Mouse (Mus musculus) intestine, postnatal 0 days (tissue): ENCODE data around the gene Entpd1. TPM values are rescaled to one million over a fixed set of nuclear protein-coding genes. Genes with fewer than 3 reads are reported as not detected.

Source experiments
- ATAC-seq: fragments of 200-750 bp; cut with Nextera tagmentation; 2 replicates; pipeline ENCODE4 v1.8.0; 2017; ENCODE audit warnings: mild to moderate bottlenecking, moderate TSS enrichment, moderate library complexity
- H3K27ac ChIP-seq: fragments of 300-500 bp; sonication (generic); 2 replicates; pipeline ENCODE4 v1.5.1; 2014; ENCODE audit warnings: mild to moderate bottlenecking, low read depth, low read length, moderate library complexity
- H3K27me3 ChIP-seq: fragments of 300-500 bp; sonication (generic); replicated peaks from 2 replicates; pipeline ENCODE4 v1.6.1; 2014; ENCODE audit warnings: low read length, mixed read lengths; ENCODE audit not compliant: control insufficient read depth, insufficient read depth
- H3K36me3 ChIP-seq: fragments of 300-500 bp; sonication (generic); 2 replicates; pipeline ENCODE4 v1.6.1; 2014; ENCODE audit warnings: mild to moderate bottlenecking, moderate library complexity; ENCODE audit not compliant: control insufficient read depth, insufficient read depth
- H3K4me1 ChIP-seq: fragments of 300-500 bp; sonication (generic); replicated peaks from 2 replicates; pipeline ENCODE4 v1.6.1; 2014; ENCODE audit warnings: antibody characterized with exemption, low read length, mixed read lengths; ENCODE audit not compliant: control insufficient read depth, insufficient read depth
- H3K4me2 ChIP-seq: fragments of 300-500 bp; sonication (generic); replicated peaks from 2 replicates; pipeline ENCODE4 v1.6.1; 2014; ENCODE audit warnings: low read depth, mild to moderate bottlenecking, moderate library complexity
- H3K4me3 ChIP-seq: fragments of 300-500 bp; sonication (generic); 2 replicates; pipeline ENCODE4 v1.5.1; 2014; ENCODE audit warnings: low read depth, low read length
- H3K9ac ChIP-seq: fragments of 300-500 bp; sonication (generic); 2 replicates; pipeline ENCODE4 v1.6.1; 2014; ENCODE audit warnings: mild to moderate bottlenecking, low read depth, low read length
- H3K9me3 ChIP-seq: fragments of 300-500 bp; sonication (generic); 2 replicates; pipeline ENCODE4 v1.6.1; 2016; ENCODE audit warnings: mixed run types; ENCODE audit not compliant: control insufficient read depth
- CTCF ChIP-seq: sonication (generic); IDR thresholded peaks from 2 replicates; pipeline ENCODE4 v1.5.1; 2016; ENCODE audit warnings: low read depth, mild to moderate bottlenecking, control low read depth, antibody characterized with exemption, moderate library complexity
- WGBS: fragments of 180-500 bp; shearing (Covaris S2); extraction: QIAGEN DNeasy Blood & Tissue Kit; methylation state at CpG from one replicate; pipeline ENCODE4 v1.1.7; 2014; 5-methylcytosine and 5-hydroxymethylcytosine counted together
- polyA plus RNA-seq: library from polyadenylated mRNA; unstranded; fragments of >200 nt; fragmentation: Nextera tagmentation; extraction: Ambion mirVana; gene quantifications from 2 replicates; pipeline ENCODE4 v1.2.1, GENCODE M21; 2015

Entpd1 gene
- polyA plus RNA-seq, 1 experiment from 2014 or later: 6.8 TPM

- 86% methylated on average over 1 of the region's 1 CpGs for WGBS
- no peak for ATAC-seq
- H3K9me3 ChIP-seq: no peaks in the 10 kb centered on the region
Measured at GRCm38 (mm10) chr19:40643846-40644245, 31.7 kb downstream of the Entpd1 start.

GRCm38 (mm10) chr19:40646379-40646778 is 34.2 kb downstream of the Entpd1 start:
- H3K4me3 ChIP-seq: no peak overlapping the region
- ATAC-seq: no peak
- no peaks in the 10 kb centered on the region for H3K9me3 ChIP-seq
- H3K4me1 ChIP-seq: no peaks in the 10 kb centered on the region
- no peaks in the 10 kb centered on the region for H3K36me3 ChIP-seq
- no peak for TF ChIP-seq CTCF
- no peak overlapping the region for H3K9ac ChIP-seq
- no peak overlapping the region for H3K27ac ChIP-seq
- no peaks in the 10 kb centered on the region for H3K27me3 ChIP-seq
- WGBS: 40% methylated on average over 6 of the region's 6 CpGs
- no peak overlapping the region for H3K4me2 ChIP-seq

More at GRCm38 (mm10) chr19:40643846-40644245, 31.7 kb downstream of the Entpd1 start:
- Histone ChIP-seq H3K36me3 (no peaks in the 10 kb centered on the region), H3K4me1 (no peaks in the 10 kb centered on the region), H3K27ac (no peak overlapping the region), H3K27me3 (no peaks in the 10 kb centered on the region), H3K4me2 (no peak overlapping the region), H3K4me3 (no peak overlapping the region), H3K9ac (no peak overlapping the region)
- TF ChIP-seq CTCF: no peak

GRCm38 (mm10) chr19:40647319-40648158 is 35.4 kb downstream of the Entpd1 start:
- 43% methylated on average over 9 of the region's 9 CpGs for WGBS
- no peaks in the 10 kb centered on the region for H3K27me3 ChIP-seq

GRCm38 (mm10) chr19:40650090-40650489 is 37.9 kb downstream of the Entpd1 start:
- H3K9me3 ChIP-seq: no peaks in the 10 kb centered on the region
- no peak overlapping the region for H3K27ac ChIP-seq
- no peaks in the 10 kb centered on the region for H3K36me3 ChIP-seq
- no peak for TF ChIP-seq CTCF
- no peak overlapping the region for H3K9ac ChIP-seq
- H3K4me2 ChIP-seq: no peak overlapping the region
- no peak for ATAC-seq
- no peaks in the 10 kb centered on the region for H3K27me3 ChIP-seq
- no peak overlapping the region for H3K4me3 ChIP-seq
- H3K4me1 ChIP-seq: no peaks in the 10 kb centered on the region
- WGBS: 54% methylated on average over 5 of the region's 5 CpGs

More at GRCm38 (mm10) chr19:40647319-40648158, 35.4 kb downstream of the Entpd1 start:
- Histone ChIP-seq H3K4me1 (no peaks in the 10 kb centered on the region), H3K9ac (no peak overlapping the region), H3K4me3 (no peak overlapping the region), H3K27ac (no peak overlapping the region), H3K36me3 (no peaks in the 10 kb centered on the region), H3K9me3 (no peaks in the 10 kb centered on the region), H3K4me2 (no peak overlapping the region)
- TF ChIP-seq CTCF: no peak
- ATAC-seq: no peak

GRCm38 (mm10) chr19:40656207-40656606 is 44.0 kb downstream of the Entpd1 start:
- TF ChIP-seq CTCF: no peak
- WGBS: 91% methylated on average over 5 of the region's 5 CpGs
- Histone ChIP-seq H3K9me3 (no peaks in the 10 kb centered on the region), H3K9ac (no peak overlapping the region), H3K4me1 (0 out of 2 replicates have a peak, but pooled peaks cover 4% of the 10 kb centered on the region), H3K4me2 (no peak overlapping the region), H3K27me3 (peaks cover 4% of the 10 kb centered on the region; the same call in 1 of the 2 replicates), H3K36me3 (no peaks in the 10 kb centered on the region), H3K4me3 (no peak overlapping the region), H3K27ac (no peak overlapping the region)
- ATAC-seq: no peak

- WGBS: 51% methylated on average over 6 of the region's 6 CpGs
Measured at GRCm38 (mm10) chr19:40658281-40658680, 46.1 kb downstream of the Entpd1 start.

More at GRCm38 (mm10) chr19:40658281-40658680, 46.1 kb downstream of the Entpd1 start:
- H3K36me3 ChIP-seq: no peaks in the 10 kb centered on the region
- ATAC-seq: no peak
- no peak overlapping the region for H3K9ac ChIP-seq
- H3K4me2 ChIP-seq: no peak overlapping the region
- H3K27ac ChIP-seq: no peak overlapping the region
- no peak for TF ChIP-seq CTCF
- no peak overlapping the region for H3K4me3 ChIP-seq
- 0 out of 2 replicates have a peak, but pooled peaks cover 4% of the 10 kb centered on the region for H3K4me1 ChIP-seq
- peaks cover 4% of the 10 kb centered on the region; the same call in 1 of the 2 replicates for H3K27me3 ChIP-seq
- no peaks in the 10 kb centered on the region for H3K9me3 ChIP-seq
